Mouse (Mus musculus): ENCODE measurements at regions not wholly inside any gene's neighbourhood (a gene's known extent, or its start where the extent isn't known, plus 50 kb on each side); places are given as distances from the start of the nearest gene placed in this dataset.

DNA sequence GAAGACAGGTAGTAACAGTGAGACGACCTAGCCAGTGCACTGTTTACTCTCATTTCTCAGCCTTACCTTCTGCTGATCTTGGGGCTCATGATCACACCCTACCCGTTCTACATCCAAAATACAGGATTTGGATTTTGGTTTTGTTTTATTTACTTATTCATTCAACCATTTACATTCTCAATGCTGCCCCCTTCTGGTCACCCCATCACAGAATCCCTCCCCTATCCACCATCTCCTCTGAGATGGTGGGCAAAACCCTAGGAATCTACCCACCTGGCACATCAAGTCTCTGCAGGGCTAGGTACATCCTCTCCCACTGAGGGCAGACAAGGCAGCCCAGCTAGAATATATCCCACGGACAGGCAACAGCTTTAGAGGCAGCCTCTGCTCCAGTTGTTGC is 88.2 kb upstream of the Pcdh15 start:
- TF ChIP-seq ZMIZ1 (IDR thresholded peaks at IDR 0.05; ENCODE audit: low read depth, low read length) (no peak), ZNF384 (IDR thresholded peaks at IDR 0.05; ENCODE audit: low read depth, low read length) (no peak), USF2 (conservative IDR thresholded peaks at IDR 0.05; ENCODE audit: low read depth, low read length) (no peak), EP300 (IDR thresholded peaks at IDR 0.05; ENCODE audit: low read length) (no peak), JUND (conservative IDR thresholded peaks at IDR 0.05; ENCODE audit: low read depth, low read length) (no peak), BHLHE40 (IDR thresholded peaks at IDR 0.05; ENCODE audit: low read depth, low read length) (no peak), ZC3H11A (IDR thresholded peaks at IDR 0.05; ENCODE audit: low read depth, low read length) (no peak), CTCF (conservative IDR thresholded peaks at IDR 0.05 in 1 of 2, IDR thresholded peaks at IDR 0.05 in 1 of 2; ENCODE audit: low read depth in 2 of 2, low read length in 2 of 2) (peak in 1 of 2 experiments; percentile 10; a peak in 1 of 4 replicates), MAX (IDR thresholded peaks at IDR 0.05; ENCODE audit: low read length) (no peak), RCOR1 (conservative IDR thresholded peaks at IDR 0.05; ENCODE audit: low read depth, low read length) (no peak), POLR2AphosphoS2 (IDR thresholded peaks at IDR 0.05; ENCODE audit: low read depth, low read length) (no peak), USF1 (IDR thresholded peaks at IDR 0.05; ENCODE audit: low read depth, low read length) (no peak), HCFC1 (IDR thresholded peaks at IDR 0.05; ENCODE audit: low read depth, low read length) (no peak), CHD1 (IDR thresholded peaks at IDR 0.05; ENCODE audit: low read depth, low read length) (no peak)
